Mouse (Mus musculus): ENCODE data around the gene Fut7.
"Not testable (repeated sequence)": the region's sequence is repeated elsewhere in the genome, so short reads cannot be mapped to it uniquely, and the experiment has no call there.

Fut7 gene

DNA sequence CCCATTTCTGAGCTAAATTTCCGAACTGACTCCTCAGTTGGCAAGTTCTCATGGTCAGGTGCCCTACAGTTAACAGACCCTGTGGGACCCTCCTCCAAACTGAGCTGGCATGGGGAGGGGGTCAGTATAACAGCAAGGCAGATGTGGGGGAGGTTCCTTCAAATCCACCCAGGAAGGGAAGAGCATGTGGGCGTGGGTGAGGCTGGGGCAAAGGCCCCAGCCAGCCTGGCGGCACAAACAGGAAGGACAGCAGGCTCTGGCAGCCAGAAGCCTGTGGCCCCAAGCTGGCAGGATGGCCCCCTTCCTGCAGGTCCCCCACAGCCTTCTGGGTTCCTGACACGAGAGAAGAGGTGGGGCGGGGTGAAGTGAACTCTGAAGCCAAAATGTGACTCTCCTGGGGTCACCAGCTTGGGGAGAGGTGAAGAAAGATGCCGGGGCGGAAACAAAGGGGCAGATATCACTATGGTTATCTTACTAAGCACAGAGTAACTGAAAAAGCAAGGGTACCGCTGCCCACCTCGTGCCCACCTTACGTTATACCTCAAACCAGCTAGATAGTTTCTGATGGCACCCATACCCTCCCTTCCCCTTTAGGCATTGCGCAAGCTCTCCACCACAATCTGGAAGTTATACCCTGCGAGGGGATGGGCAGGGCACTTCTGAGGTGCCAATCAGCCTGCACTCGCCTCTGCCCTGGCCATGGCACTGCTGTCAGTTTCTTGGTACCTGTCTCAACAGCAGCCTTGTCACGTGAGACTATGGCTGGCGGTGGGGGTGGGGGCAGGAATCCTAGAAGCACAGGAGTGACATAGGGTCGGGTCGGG lies at the start of gene Fut7:
Gene Fut7 (plus strand): TSS at position 681 of the 824 bp plus-strand sequence.
- no peak for DNase-seq (ENCODE audit: low read depth, low spot score)

DNA sequence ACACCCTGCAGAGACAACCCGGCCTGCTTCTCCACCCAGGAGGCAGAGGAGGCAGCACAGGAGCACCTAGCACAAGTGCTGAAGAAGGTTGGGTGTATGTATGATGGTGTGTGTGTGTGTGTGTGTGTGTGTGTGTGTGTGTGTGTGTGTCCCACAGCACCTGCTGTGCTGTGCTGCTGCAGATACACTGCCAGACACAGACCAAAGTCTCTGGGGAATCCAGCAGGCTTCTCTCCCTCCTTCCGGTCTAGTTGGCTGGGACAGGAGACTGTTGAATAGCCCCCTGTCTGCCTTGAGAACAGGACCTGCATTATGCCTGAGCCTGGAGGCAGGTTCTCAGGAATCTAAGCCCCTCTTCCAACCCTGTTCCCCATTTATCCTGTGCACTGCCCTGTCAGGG lies 49.6 kb upstream of the Fut7 start:
- DNase-seq (ENCODE audit: low read depth, low spot score), result no peak

GRCm38 (mm10) chr2:25376589-25376988 lies 46.5 kb upstream of the Fut7 start:
- DNase-seq (ENCODE audit: low read depth, low spot score), result no peak

GRCm38 (mm10) chr2:25384492-25384891 lies 38.6 kb upstream of the Fut7 start:
- no peak for DNase-seq (ENCODE audit: low read depth, low spot score)

DNA sequence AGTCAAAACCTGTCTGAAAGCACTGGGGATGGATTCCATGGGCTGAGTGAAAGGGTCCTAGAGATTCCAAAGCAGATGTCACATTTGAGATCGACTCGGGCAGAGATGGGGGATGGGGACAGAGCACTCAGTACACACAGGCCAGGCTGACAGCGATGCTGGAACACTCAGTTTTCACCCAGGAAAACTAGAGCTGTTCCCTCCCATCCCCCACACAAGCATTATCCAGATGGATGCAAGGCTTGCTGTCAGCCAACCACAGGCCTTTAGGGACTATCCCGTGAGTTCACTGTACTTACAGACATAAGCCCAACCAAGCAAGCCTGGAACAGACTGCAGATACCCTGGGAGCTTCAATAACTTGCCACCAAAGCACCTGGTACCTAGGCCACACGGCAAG lies 31.8 kb upstream of the Fut7 start:
- DNase-seq (ENCODE audit: low read depth, low spot score), result no peak

- DNase-seq (ENCODE audit: low read depth, low spot score), result peak; percentile 51
Measured at GRCm38 (mm10) chr2:25394281-25395221, 28.5 kb upstream of the Fut7 start.

DNA sequence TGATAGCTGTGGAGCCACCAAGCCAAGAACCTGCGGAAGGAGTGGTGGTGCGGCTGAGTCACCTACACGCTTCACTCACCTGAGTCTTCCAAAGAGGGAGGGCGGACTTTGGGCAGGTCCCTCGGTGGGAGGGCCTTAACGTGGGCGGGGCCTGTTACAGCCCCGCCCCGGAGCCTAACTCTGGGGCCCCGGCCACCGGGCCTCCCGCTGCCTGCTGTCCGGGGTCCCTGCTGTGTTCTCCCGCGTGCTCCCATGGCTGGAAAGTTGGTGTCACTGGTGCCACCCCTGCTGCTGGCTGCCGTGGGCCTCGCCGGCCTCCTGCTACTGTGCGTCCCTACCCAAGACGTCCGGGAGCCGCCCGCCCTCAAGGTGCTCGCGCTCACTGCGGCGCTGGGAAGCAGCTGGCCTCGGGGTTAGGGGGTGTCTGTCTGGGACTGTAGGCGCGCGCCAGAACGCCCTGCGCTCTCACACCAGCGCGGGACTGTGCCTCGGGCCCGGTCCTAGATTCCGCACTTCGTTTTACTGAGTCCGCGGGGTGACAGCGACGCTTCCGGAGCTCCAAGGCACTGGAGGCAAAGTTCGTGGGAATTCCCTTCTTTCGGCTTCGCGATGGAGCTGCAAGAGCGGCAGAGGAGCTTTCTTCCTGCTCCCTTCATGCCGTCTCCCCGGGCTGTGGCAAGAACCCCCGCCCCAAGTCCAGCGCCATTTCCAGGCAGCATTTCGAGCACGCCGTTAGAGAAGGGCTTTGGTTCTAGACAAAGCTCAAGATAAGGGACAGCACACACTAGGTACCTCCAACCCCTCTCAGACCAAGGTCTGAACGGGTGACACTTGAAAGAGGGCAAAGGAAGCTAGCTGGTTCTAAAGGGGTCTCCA lies 27.1 kb upstream of the Fut7 start, which contains the start of gene Entpd2:
Gene Entpd2 (plus strand): TSS at position 154 of the 876 bp plus-strand sequence.
- DNase-seq (ENCODE audit: low read depth, low spot score), result no peak

DNA sequence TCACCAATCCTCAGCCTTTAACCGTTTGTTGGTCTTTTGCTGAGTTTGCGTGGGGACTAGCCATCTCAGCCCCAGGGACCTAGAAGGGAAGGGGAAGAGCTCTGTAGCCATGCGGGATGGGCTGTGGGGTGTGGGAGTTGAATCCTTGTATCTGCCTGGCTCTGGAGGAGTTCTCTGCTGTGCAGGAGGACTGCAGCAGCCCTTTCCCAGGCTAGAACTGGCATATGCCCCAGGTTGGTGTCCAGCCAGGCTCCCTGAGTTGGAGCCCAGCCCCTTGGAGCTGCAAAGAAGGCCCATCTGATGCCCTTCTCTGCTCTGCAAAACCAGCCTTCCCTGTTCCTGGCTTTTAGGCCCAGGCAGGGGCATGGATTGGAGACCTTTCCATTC lies 26.5 kb upstream of the Fut7 start:
- no peak for DNase-seq (ENCODE audit: low read depth, low spot score)

DNA sequence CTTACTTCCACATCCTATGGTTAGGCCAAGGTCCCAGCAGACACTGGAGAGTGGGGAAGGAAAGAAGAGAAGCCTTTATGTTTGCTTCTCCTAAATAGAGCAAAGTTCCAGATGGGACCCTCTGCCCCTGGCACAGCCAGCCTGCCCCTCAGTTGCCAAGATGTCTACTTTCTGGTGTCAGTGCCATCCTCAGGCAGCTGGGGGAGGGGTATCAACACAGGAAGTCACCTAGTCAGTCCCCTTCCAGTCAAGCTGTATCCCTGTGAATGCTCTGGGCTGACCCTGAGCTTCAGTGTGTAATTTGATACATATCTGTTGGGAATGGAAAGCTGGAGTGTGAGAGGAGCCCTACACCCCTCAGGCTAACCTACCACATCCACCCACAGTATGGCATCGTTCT lies 26.1 kb upstream of the Fut7 start:
- no peak for DNase-seq (ENCODE audit: low read depth, low spot score)

GRCm38 (mm10) chr2:25398065-25398464 lies 25.0 kb upstream of the Fut7 start:
- DNase-seq (ENCODE audit: low read depth, low spot score), result no peak

- no peak for DNase-seq (ENCODE audit: low read depth, low spot score)
Measured at GRCm38 (mm10) chr2:25399051-25399450, 24.0 kb upstream of the Fut7 start, which contains the start of gene Npdc1. Gene Npdc1 (plus strand): TSS chr2:25399351.

DNA sequence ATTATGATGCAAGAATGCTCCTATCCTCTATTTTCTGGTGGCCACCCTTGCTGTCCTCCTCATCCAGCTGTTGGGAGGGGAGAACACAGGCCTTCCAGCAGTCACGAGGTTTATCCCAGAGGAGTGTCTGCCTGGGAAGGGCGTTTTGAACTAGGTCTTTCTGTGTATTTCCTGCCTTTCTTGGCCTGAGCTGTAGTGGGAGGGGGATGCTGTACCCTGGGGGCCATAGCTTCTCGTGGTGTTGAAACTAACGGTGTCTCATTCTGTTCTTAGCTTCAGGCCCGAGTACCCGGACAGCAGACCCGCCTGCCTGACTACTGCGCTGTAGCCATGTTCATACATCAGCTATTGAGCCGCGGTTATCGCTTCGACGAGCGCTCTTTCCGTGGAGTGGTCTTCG lies 22.8 kb upstream of the Fut7 start:
- DNase-seq (ENCODE audit: low read depth, low spot score), result no peak

GRCm38 (mm10) chr2:25400764-25401163 lies 22.3 kb upstream of the Fut7 start:
- no peak for DNase-seq (ENCODE audit: low read depth, low spot score)

GRCm38 (mm10) chr2:25402377-25402971 lies 20.6 kb upstream of the Fut7 start:
- DNase-seq (ENCODE audit: low read depth, low spot score), result no peak

DNA sequence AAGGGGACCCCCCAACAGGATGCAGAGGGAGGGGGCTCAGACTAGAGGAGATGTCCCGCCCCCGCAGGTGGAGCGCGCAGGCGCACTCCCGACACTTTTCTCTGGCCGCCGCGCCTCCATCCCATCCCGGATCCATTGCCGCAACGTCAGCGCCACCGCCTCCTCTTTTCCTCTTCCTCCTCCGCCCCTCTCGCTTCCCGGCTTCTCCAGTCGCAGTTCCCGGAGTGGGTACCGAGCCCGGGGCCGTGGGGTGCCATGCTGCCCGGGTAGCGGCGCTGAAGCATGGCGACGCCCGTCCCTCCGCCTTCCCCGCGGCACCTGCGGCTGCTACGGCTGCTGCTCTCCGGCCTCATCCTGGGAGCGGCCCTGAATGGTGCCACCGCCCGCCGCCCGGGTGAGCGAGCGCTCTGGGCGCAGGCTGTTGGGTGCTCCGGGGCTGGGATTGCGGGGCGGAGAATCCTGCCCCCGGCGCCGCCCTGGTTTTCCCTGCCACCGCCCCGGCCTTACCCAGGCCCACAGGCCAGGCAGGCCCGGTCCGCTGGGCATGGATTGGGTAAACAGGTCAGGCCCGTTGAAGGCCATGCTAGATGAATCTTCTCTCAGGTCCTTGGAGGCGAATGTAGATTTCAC lies 20.0 kb upstream of the Fut7 start:
- peak; percentile 79 for DNase-seq (ENCODE audit: low read depth, low spot score)

- DNase-seq (ENCODE audit: low read depth, low spot score), result no peak
Measured at GRCm38 (mm10) chr2:25403994-25404393, 19.1 kb upstream of the Fut7 start.

DNA sequence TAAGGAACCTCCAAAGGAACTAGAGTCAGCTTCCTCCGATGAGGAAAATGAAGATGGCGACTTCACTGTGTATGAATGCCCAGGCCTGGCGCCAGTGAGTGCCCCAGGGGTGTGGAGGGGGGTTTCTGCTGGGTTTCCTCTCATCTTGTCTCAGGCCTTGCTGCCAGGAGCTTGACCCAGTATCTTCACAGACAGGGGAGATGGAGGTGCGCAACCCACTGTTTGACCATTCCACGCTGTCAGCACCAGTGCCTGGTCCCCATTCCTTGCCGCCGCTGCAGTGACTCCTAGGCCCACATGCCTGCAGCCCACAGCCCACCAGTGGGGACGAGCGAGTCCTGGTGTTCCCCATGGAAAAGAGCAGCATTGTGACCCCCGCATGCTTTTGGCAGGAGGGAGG lies 14.2 kb upstream of the Fut7 start:
- no peak for DNase-seq (ENCODE audit: low read depth, low spot score)

DNA sequence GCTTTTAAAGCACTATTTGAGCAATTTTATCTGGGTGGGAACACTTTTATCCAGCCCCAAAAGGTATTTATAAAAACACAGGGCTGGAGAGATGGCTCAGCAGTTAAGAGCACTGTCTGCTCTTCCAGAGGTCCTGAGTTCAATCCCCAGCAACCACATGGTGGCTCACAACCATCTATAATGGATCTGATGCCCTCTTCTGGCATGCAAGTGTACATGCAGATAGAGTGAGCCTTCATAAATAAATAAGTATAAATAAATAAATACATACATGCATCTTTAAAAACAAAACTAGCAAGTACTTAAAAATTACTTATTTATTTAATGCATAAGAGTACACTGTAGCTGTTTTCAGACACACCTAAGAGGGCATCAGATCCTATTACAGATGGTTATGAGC lies 9.6 kb upstream of the Fut7 start:
- not testable (repeated sequence) for DNase-seq (ENCODE audit: low read depth, low spot score)

DNA sequence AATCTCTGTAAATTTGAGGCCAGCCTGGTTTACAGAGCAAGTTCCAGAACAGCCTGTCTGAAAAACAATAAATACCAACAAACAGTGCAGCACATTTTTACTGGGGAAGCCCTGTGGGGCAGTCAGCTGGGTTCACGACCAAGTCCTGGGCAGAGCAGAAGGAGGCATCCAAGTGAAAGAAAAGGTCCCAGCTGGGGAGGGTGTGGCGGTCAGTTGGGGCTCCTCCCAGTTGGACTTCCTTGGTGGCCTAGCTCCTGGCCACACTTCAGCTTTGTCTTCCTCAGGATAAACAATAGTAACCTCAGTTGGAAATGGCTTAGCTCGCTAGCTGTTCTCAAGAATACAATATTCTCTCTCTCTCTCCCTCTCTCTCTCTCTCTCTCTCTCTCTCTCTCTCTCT lies 5.6 kb upstream of the Fut7 start:
- no peak for DNase-seq (ENCODE audit: low read depth, low spot score)

DNA sequence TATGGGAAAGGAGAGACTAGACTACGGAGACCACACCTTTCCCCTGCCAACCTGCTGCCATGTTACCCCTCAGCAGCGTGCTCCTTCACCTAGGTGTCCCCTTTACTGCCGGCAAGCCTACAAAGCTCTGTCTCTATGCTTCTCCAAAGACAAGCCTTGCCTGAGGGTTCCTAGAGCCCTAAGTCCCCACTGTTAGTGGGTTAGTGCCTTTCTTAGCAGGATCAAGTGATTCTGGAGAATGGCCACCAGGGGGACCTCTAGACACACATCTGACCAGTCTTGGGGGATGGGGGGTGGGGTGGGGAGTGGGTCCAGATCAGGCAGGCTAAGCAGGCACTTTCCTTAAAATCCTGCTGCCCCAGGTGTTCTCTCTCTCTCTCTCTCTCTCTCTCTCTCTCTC lies 1.2 kb upstream of the Fut7 start:
- no peak for DNase-seq (ENCODE audit: low read depth, low spot score)

- no peak for DNase-seq (ENCODE audit: low read depth, low spot score)
Measured at GRCm38 (mm10) chr2:25423626-25424025, 559 bp downstream of the Fut7 start.
